Mouse (Mus musculus) left cerebral cortex, adult 18-20 months (tissue): ENCODE measurements around the gene Anxa4. TPM values are rescaled to one million over a fixed set of nuclear protein-coding genes. Genes with fewer than 3 reads are reported as not detected.

ENCODE experiments used
- total RNA-seq, 2 experiments: library from RNA; stranded (reverse); gene quantifications; 2 replicates each; pipeline ENCODE4 v1.2.3; 2021

The Anxa4 gene
- total RNA-seq, 2 experiments from 2014 or later = 9.6 to 10.2 TPM

Other genes starting within 250 kb of the Anxa4 start
- gene Asprv1, start 165.4 kb downstream of the Anxa4 start, total RNA-seq = 1 to 10 TPM; 1.4 to 1.7 TPM
- gene Mxd1, start 124.4 kb downstream of the Anxa4 start, total RNA-seq = 10 to 100 TPM; 21.7 to 24.9 TPM
- gene Snrnp27, start 109.1 kb downstream of the Anxa4 start, total RNA-seq = 10 to 100 TPM; 56.8 to 62.2 TPM
- 10 to 100 TPM; 30.4 to 30.6 TPM for gene Gmcl1, start 60.2 kb downstream of the Anxa4 start, total RNA-seq
- 100 to 1,000 TPM; 406 to 417 TPM for gene Aak1, start 55.9 kb upstream of the Anxa4 start, total RNA-seq
- 10 to 100 TPM; 56.8 to 63.7 TPM for gene Nfu1, start 215.7 kb upstream of the Anxa4 start, total RNA-seq
- gene Gfpt1, start 249.3 kb upstream of the Anxa4 start, total RNA-seq = 10 to 100 TPM; 53.1 to 57.6 TPM